Mouse (Mus musculus) brain, embryonic 14.5 days (tissue): ENCODE results near the gene Sugct.

ENCODE experiments used
- CTCF ChIP-seq: fragments of 200-500 bp; IDR thresholded peaks from 2 replicates; pipeline ENCODE4 v1.5.1; 2012; ENCODE audit warnings: inconsistent platforms, mild to moderate bottlenecking, moderate library complexity, borderline replicate concordance; ENCODE audit not compliant: insufficient read depth, insufficient read length; ENCODE audit errors: extremely low read depth
- POLR2A ChIP-seq: fragments of 200-500 bp; IDR thresholded peaks from 2 replicates; pipeline ENCODE4 v1.6.1; 2012; ENCODE audit warnings: mild to moderate bottlenecking, inconsistent platforms, borderline replicate concordance; ENCODE audit not compliant: poor library complexity, insufficient read depth, insufficient read length, severe bottlenecking; ENCODE audit errors: extremely low read depth

GRCm38 (mm10) chr13:17536341-17536740 is 159.0 kb downstream of the Sugct start:
- TF ChIP-seq CTCF, result no peak
- TF ChIP-seq POLR2A, result no peak
